Mouse (Mus musculus) small intestine, adult 2 months (tissue): ENCODE results near the gene Rassf4. TPM values are rescaled to one million over a fixed set of nuclear protein-coding genes. Genes with fewer than 3 reads are reported as not detected.
A peak's percentile ranks its signal among the peaks of the same experiment; 100 is the strongest.

ENCODE experiments used
- H3K27ac ChIP-seq: fragments of 200-500 bp; 2 replicates; pipeline ENCODE4 v1.5.1; 2012; ENCODE audit warnings: low read depth, low read length, control low read depth, inconsistent platforms; ENCODE audit not compliant: insufficient read depth
- H3K27me3 ChIP-seq: fragments of 200-500 bp; 2 replicates; pipeline ENCODE4 v1.6.1; 2012; ENCODE audit warnings: mild to moderate bottlenecking, moderate library complexity, low read length, inconsistent platforms; ENCODE audit not compliant: control insufficient read depth, insufficient read depth
- H3K36me3 ChIP-seq: fragments of 200-500 bp; 2 replicates; pipeline ENCODE4 v1.6.1; 2012; ENCODE audit warnings: mild to moderate bottlenecking, low read length, control low read depth, inconsistent platforms; ENCODE audit not compliant: control insufficient read depth, insufficient read depth
- H3K4me1 ChIP-seq: fragments of 200-500 bp; 2 replicates; pipeline ENCODE4 v1.6.1; 2012; ENCODE audit warnings: low read length, inconsistent platforms, mixed read lengths; ENCODE audit not compliant: control insufficient read depth, insufficient read depth, insufficient read length
- H3K4me3 ChIP-seq: fragments of 200-500 bp; 2 replicates; pipeline ENCODE4 v1.5.1; 2012; ENCODE audit warnings: low read depth, mild to moderate bottlenecking, control low read depth, inconsistent platforms, low read length, moderate library complexity
- CTCF ChIP-seq: fragments of 200-500 bp; IDR thresholded peaks from 2 replicates; pipeline ENCODE4 v1.5.1; 2012; ENCODE audit warnings: low read depth, mild to moderate bottlenecking, control low read depth, inconsistent platforms, low read length, moderate library complexity, mixed read lengths; ENCODE audit not compliant: insufficient replicate concordance, insufficient read length; ENCODE audit errors: extremely low read depth
- POLR2A ChIP-seq: fragments of 200-500 bp; IDR thresholded peaks from 2 replicates; pipeline ENCODE4 v1.6.1; 2012; ENCODE audit warnings: low read depth, mild to moderate bottlenecking, control low read depth, inconsistent platforms, low read length, moderate library complexity
- WGBS: fragments of 180-500 bp; shearing (Covaris S2); methylation state at CpG from one replicate; pipeline ENCODE4 v1.1.7; 2018; 5-methylcytosine and 5-hydroxymethylcytosine counted together
- polyA plus RNA-seq: library from polyadenylated mRNA; depleted of rRNA; stranded (reverse); fragments of >200 nt; gene quantifications from 2 replicates; pipeline ENCODE4 v1.2.3, GENCODE M21; 2012; rRNA removed

The Rassf4 gene
- polyA plus RNA-seq, result 3.7 and 4.4 TPM in 2 replicates

- H3K4me3 ChIP-seq, result peak within 1 kb of the TSS; percentile 70
- H3K36me3 ChIP-seq, result no peaks in the 10 kb centered on the region
- no peak; the same call in 1 of the 2 replicates for TF ChIP-seq POLR2A
- no peak for TF ChIP-seq CTCF
- H3K27ac ChIP-seq, result peak within 1 kb of the TSS; percentile 65
- no peaks in the 10 kb centered on the region for H3K27me3 ChIP-seq
- peaks cover 37% of the 10 kb centered on the region for H3K4me1 ChIP-seq
- under 1% methylated on average over 44 of the region's 44 CpGs for WGBS
Observed at GRCm38 (mm10) chr6:116673471-116674282, at the start of gene Rassf4. Gene Rassf4, minus strand, starts transcription at chr6:116673952.

GRCm38 (mm10) chr6:116718920-116719319, 45.2 kb upstream of the Rassf4 start:
- no peak for TF ChIP-seq POLR2A
- no peak for TF ChIP-seq CTCF
- Histone ChIP-seq H3K36me3 (no peaks in the 10 kb centered on the region), H3K4me1 (peaks cover 10% of the 10 kb centered on the region), H3K4me3 (no peak overlapping the region), H3K27ac (no peak overlapping the region), H3K27me3 (no peaks in the 10 kb centered on the region)
- 24% methylated on average over 4 of the region's 4 CpGs for WGBS

GRCm38 (mm10) chr6:116718361-116718760, 44.6 kb upstream of the Rassf4 start:
- 80% methylated on average over 4 of the region's 4 CpGs for WGBS
- Histone ChIP-seq H3K27ac (no peak overlapping the region), H3K27me3 (no peaks in the 10 kb centered on the region), H3K36me3 (no peaks in the 10 kb centered on the region), H3K4me3 (no peak overlapping the region), H3K4me1 (peaks cover 10% of the 10 kb centered on the region)
- TF ChIP-seq POLR2A (no peak), CTCF (no peak)

GRCm38 (mm10) chr6:116717851-116718250, 44.1 kb upstream of the Rassf4 start:
- Histone ChIP-seq H3K27me3 (no peaks in the 10 kb centered on the region), H3K4me3 (no peak overlapping the region), H3K27ac (no peak overlapping the region), H3K36me3 (no peaks in the 10 kb centered on the region), H3K4me1 (peaks cover 10% of the 10 kb centered on the region)
- no peak for TF ChIP-seq POLR2A
- TF ChIP-seq CTCF, result no peak
- 44% methylated on average over 7 of the region's 7 CpGs for WGBS

- Histone ChIP-seq H3K4me3 (no peak within 1 kb of the TSS), H3K36me3 (no peaks in the 10 kb centered on the region), H3K27me3 (no peaks in the 10 kb centered on the region), H3K4me1 (peaks cover 10% of the 10 kb centered on the region), H3K27ac (no peak within 1 kb of the TSS)
- 22% methylated on average over 8 of the region's 8 CpGs for WGBS
- TF ChIP-seq POLR2A (no peak), CTCF (no peak)
Observed at GRCm38 (mm10) chr6:116716666-116717065, 42.9 kb upstream of the Rassf4 start, which contains the start of gene Tmem72. Gene Tmem72, minus strand, starts transcription at chr6:116716913.

GRCm38 (mm10) chr6:116715166-116715565, 41.4 kb upstream of the Rassf4 start:
- no peak overlapping the region for H3K27ac ChIP-seq
- TF ChIP-seq CTCF (no peak), POLR2A (no peak)
- WGBS, result 87% methylated on average over 2 of the region's 2 CpGs

GRCm38 (mm10) chr6:116714576-116714975, 40.8 kb upstream of the Rassf4 start:
- H3K4me1 ChIP-seq, result peaks cover 10% of the 10 kb centered on the region
- H3K4me3 ChIP-seq, result no peak overlapping the region
- WGBS, result 80% methylated on average over 5 of the region's 5 CpGs
- H3K27ac ChIP-seq, result no peak overlapping the region
- H3K27me3 ChIP-seq, result no peaks in the 10 kb centered on the region
- no peak for TF ChIP-seq POLR2A
- no peak for TF ChIP-seq CTCF
- no peaks in the 10 kb centered on the region for H3K36me3 ChIP-seq

More at GRCm38 (mm10) chr6:116715166-116715565, 41.4 kb upstream of the Rassf4 start:
- no peak overlapping the region for H3K4me3 ChIP-seq
- H3K36me3 ChIP-seq, result no peaks in the 10 kb centered on the region
- peaks cover 10% of the 10 kb centered on the region for H3K4me1 ChIP-seq
- no peaks in the 10 kb centered on the region for H3K27me3 ChIP-seq

GRCm38 (mm10) chr6:116713966-116714365, 40.2 kb upstream of the Rassf4 start:
- peaks cover 10% of the 10 kb centered on the region for H3K4me1 ChIP-seq
- no peaks in the 10 kb centered on the region for H3K36me3 ChIP-seq
- WGBS, result 86% methylated on average over 3 of the region's 3 CpGs
- TF ChIP-seq POLR2A, result no peak
- TF ChIP-seq CTCF, result no peak
- no peak overlapping the region for H3K4me3 ChIP-seq
- H3K27me3 ChIP-seq, result no peaks in the 10 kb centered on the region
- H3K27ac ChIP-seq, result no peak overlapping the region
